Mouse (Mus musculus) ES-Bruce4 (cell line): ENCODE results near the gene Mab21l1.

ENCODE experiments used
- CTCF ChIP-seq: IDR thresholded peaks from one replicate; pipeline ENCODE4 v1.8.1; 2011; ENCODE audit warnings: low read depth, low read length
- EP300 ChIP-seq: IDR thresholded peaks from 2 replicates; pipeline ENCODE4 v1.6.1; 2011; ENCODE audit warnings: low read depth, low read length; ENCODE audit not compliant: insufficient read depth
- POLR2A ChIP-seq: IDR thresholded peaks from one replicate; pipeline ENCODE4 v1.8.1; 2011; ENCODE audit warnings: low read length; ENCODE audit not compliant: insufficient read depth

DNA sequence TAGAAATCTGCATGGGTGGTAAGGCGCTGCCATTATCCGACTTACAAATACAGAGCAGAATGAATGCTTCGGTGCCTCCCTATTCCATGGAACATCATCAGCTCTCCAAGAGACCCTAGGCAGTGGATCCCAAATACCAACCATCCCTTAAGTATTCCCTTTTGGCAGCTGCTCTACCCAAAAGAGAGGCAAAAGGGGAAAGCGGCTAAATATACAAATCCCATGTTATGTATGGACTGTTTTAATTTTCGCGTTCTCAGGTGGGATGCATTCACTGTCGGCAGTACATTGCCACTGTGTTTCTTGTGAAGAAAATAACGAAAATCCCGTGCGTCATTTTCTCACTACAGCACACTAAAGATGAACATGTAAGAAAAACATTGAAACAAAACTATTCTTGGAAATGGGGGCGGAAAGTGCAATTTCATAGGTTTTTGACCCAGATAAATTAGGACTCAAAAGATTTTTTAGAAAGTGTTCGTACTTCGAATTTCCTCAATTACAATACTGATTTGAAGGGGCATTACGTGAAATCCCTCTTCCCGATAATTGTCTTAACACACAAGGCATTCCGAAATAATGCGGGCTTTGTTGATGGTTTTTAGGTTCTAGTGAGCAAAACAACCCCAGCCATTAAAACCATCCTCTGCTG, 4.7 kb downstream of the Mab21l1 start:
- no peak for TF ChIP-seq CTCF
- no peak for TF ChIP-seq POLR2A
- TF ChIP-seq EP300, result no peak
